Mouse (Mus musculus) midbrain, embryonic 15.5 days (tissue): ENCODE results near the gene Ccr3. TPM values are rescaled to one million over a fixed set of nuclear protein-coding genes. Genes with fewer than 3 reads are reported as not detected.

Source experiments
- ATAC-seq: fragments of 200-750 bp; cut with Nextera tagmentation; replicated peaks from 2 replicates; pipeline ENCODE4 v1.8.0; 2017; ENCODE audit warnings: moderate TSS enrichment
- H3K27ac ChIP-seq: fragments of 300-500 bp; sonication (generic); 2 replicates; pipeline ENCODE4 v1.5.1; 2015; ENCODE audit warnings: mild to moderate bottlenecking, inconsistent platforms
- H3K27me3 ChIP-seq: fragments of 300-500 bp; sonication (generic); replicated peaks from 2 replicates; pipeline ENCODE4 v1.6.1; 2015; ENCODE audit warnings: inconsistent platforms
- H3K36me3 ChIP-seq: fragments of 300-500 bp; sonication (generic); replicated peaks from 2 replicates; pipeline ENCODE4 v1.6.1; 2015; ENCODE audit warnings: inconsistent platforms
- H3K4me1 ChIP-seq: fragments of 300-500 bp; sonication (generic); 2 replicates; pipeline ENCODE4 v1.6.1; 2015; ENCODE audit warnings: inconsistent platforms
- H3K4me2 ChIP-seq: fragments of 300-500 bp; sonication (generic); 2 replicates; pipeline ENCODE4 v1.6.1; 2015; ENCODE audit warnings: inconsistent platforms, mild to moderate bottlenecking, moderate library complexity
- H3K4me3 ChIP-seq: fragments of 300-500 bp; sonication (generic); 2 replicates; pipeline ENCODE4 v1.5.1; 2015; ENCODE audit warnings: mild to moderate bottlenecking, inconsistent platforms
- H3K9ac ChIP-seq: fragments of 300-500 bp; sonication (generic); 2 replicates; pipeline ENCODE4 v1.6.1; 2015; ENCODE audit warnings: mild to moderate bottlenecking, inconsistent platforms
- H3K9me3 ChIP-seq: fragments of 300-500 bp; sonication (generic); 2 replicates; pipeline ENCODE4 v1.6.1; 2016; ENCODE audit warnings: inconsistent platforms
- WGBS: fragments of 180-500 bp; shearing (Covaris S2); methylation state at CpG from one replicate; pipeline ENCODE4 v1.1.7; 2015; ENCODE audit warnings: mixed read lengths; 5-methylcytosine and 5-hydroxymethylcytosine counted together
- polyA plus RNA-seq: library from polyadenylated mRNA; unstranded; fragments of >200 nt; fragmentation: Nextera tagmentation; extraction: Ambion mirVana; gene quantifications from 2 replicates; pipeline ENCODE4 v1.2.1, GENCODE M21; 2015

Gene Ccr3
- polyA plus RNA-seq, 1 experiment from 2014 or later: not detected

GRCm38 (mm10) chr9:123999784-124000183 lies 22.0 kb upstream of the Ccr3 start:
- Histone ChIP-seq H3K27ac (no peak overlapping the region), H3K27me3 (no peaks in the 10 kb centered on the region), H3K4me2 (no peak overlapping the region), H3K9me3 (no peaks in the 10 kb centered on the region), H3K4me3 (no peak overlapping the region), H3K9ac (no peak overlapping the region), H3K36me3 (no peaks in the 10 kb centered on the region), H3K4me1 (no peaks in the 10 kb centered on the region)
- 91% methylated on average over 2 of the region's 2 CpGs for WGBS
- ATAC-seq: no peak

DNA sequence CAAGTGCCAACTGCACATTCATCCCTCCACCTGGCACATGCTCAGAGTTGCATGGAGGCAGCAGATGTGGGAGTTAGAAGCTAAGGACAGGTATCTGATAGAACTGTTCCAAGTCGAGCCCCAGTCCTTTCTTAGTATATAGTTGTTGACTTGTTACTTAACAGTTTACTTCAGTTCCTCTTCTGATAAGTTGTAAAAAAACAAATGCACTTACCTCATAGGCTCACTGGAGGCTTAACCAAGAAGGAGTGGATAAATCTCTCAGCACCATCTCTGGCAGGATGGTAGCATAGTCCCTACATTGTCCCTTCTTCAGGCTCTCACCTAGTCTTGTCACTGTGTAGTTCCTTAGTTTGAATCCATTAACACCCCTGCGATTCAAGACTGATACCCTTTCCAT lies 9.1 kb upstream of the Ccr3 start:
- H3K4me2 ChIP-seq: no peak overlapping the region
- H3K36me3 ChIP-seq: no peaks in the 10 kb centered on the region
- H3K27me3 ChIP-seq: no peaks in the 10 kb centered on the region
- no peak overlapping the region for H3K4me3 ChIP-seq
- H3K4me1 ChIP-seq: no peaks in the 10 kb centered on the region
- H3K27ac ChIP-seq: no peak overlapping the region
- no peak for ATAC-seq
- H3K9me3 ChIP-seq: no peaks in the 10 kb centered on the region
- no peak overlapping the region for H3K9ac ChIP-seq
- WGBS: 85% methylated on average over 2 of the region's 2 CpGs

- Histone ChIP-seq H3K9me3 (no peaks in the 10 kb centered on the region), H3K36me3 (no peaks in the 10 kb centered on the region), H3K27me3 (no peaks in the 10 kb centered on the region), H3K4me1 (no peaks in the 10 kb centered on the region), H3K27ac (no peak overlapping the region), H3K9ac (no peak overlapping the region), H3K4me2 (no peak overlapping the region), H3K4me3 (no peak overlapping the region)
- 91% methylated on average over 3 of the region's 3 CpGs for WGBS
- ATAC-seq: no peak
These were observed 8.5 kb upstream of the Ccr3 start for GRCm38 (mm10) chr9:124013270-124013669.

DNA sequence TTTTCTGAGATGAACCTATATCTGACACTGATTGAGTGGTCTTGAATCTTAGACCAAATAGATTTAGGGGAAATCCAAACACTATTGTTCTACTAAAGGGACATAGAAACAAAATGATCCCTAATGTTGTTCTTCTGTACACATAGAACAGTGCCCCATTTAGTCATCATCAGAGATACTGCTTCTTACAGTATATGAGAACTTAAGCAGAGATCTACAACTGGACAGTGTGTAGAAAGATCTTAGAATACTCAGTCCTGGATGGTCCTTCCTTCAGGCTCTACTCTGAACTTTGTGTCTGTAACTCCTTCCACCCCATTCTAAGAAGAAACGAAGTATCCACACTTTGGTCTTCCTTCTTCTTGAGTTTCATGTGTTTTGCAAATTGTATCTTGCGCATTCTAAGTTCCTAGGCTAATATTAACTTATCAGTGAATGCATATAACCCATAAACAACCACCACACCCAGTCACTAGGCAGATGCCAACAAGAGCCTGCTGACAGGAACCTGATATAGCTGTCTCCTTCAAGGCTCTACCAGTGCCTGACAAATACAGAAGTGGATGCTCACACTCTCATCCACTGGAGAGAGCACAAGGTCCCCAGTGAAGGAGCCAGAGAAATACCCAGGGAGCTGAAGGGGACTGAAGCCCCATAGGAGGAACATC lies 6.7 kb upstream of the Ccr3 start:
- ATAC-seq: no peak
- WGBS: 87% methylated on average over 2 of the region's 2 CpGs
- H3K4me1 ChIP-seq: no peaks in the 10 kb centered on the region

GRCm38 (mm10) chr9:124016048-124016447 lies 5.7 kb upstream of the Ccr3 start:
- H3K4me1 ChIP-seq: no peaks in the 10 kb centered on the region
- H3K9me3 ChIP-seq: no peaks in the 10 kb centered on the region
- no peak for ATAC-seq
- no peaks in the 10 kb centered on the region for H3K27me3 ChIP-seq
- no peak overlapping the region for H3K4me2 ChIP-seq
- no peak overlapping the region for H3K4me3 ChIP-seq
- WGBS: 81% methylated on average over 2 of the region's 2 CpGs
- H3K36me3 ChIP-seq: no peaks in the 10 kb centered on the region
- H3K27ac ChIP-seq: no peak overlapping the region
- H3K9ac ChIP-seq: no peak overlapping the region

More for the DNA sequence above, 6.7 kb upstream of the Ccr3 start:
- no peak overlapping the region for H3K4me2 ChIP-seq
- no peaks in the 10 kb centered on the region for H3K36me3 ChIP-seq
- H3K9ac ChIP-seq: no peak overlapping the region
- no peaks in the 10 kb centered on the region for H3K9me3 ChIP-seq
- no peaks in the 10 kb centered on the region for H3K27me3 ChIP-seq
- no peak overlapping the region for H3K27ac ChIP-seq
- H3K4me3 ChIP-seq: no peak overlapping the region

GRCm38 (mm10) chr9:124019887-124020286 lies 1.9 kb upstream of the Ccr3 start:
- Histone ChIP-seq H3K36me3 (no peaks in the 10 kb centered on the region), H3K27ac (no peak overlapping the region), H3K27me3 (no peaks in the 10 kb centered on the region), H3K4me1 (no peaks in the 10 kb centered on the region), H3K4me2 (no peak overlapping the region), H3K9me3 (no peaks in the 10 kb centered on the region), H3K4me3 (no peak overlapping the region), H3K9ac (no peak overlapping the region)
- 87% methylated on average over 3 of the region's 3 CpGs for WGBS
- no peak for ATAC-seq

DNA sequence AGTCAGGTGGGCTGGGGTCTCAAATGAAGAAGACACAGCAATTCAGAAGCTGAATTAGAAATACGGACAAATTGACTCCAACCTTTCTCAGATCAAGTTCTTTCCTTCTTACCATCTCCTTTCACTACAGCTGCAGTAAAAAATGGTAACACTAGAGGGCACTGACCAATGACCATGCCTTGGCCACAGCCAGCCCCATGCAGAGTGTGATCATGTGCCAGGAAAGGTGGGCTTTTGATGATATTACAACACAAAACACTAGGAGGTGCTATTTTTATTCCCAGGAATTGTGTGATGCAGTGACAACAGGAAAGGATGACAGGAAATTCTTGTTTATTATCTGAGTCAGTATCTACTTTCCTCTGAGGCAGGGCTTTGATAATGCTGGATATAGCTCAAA lies 11.6 kb downstream of the Ccr3 start:
- WGBS: 61% methylated on average over 1 of the region's 1 CpGs
- no peak overlapping the region for H3K4me3 ChIP-seq
- no peaks in the 10 kb centered on the region for H3K4me1 ChIP-seq
- H3K9ac ChIP-seq: no peak overlapping the region
- no peaks in the 10 kb centered on the region for H3K36me3 ChIP-seq
- no peak overlapping the region for H3K27ac ChIP-seq
- H3K4me2 ChIP-seq: no peak overlapping the region
- H3K27me3 ChIP-seq: no peaks in the 10 kb centered on the region
- H3K9me3 ChIP-seq: no peaks in the 10 kb centered on the region
- ATAC-seq: no peak

GRCm38 (mm10) chr9:124037707-124038106 lies 15.9 kb downstream of the Ccr3 start:
- Histone ChIP-seq H3K9me3 (no peaks in the 10 kb centered on the region), H3K4me3 (no peak overlapping the region), H3K4me2 (no peak overlapping the region), H3K9ac (no peak overlapping the region), H3K27me3 (no peaks in the 10 kb centered on the region), H3K27ac (no peak overlapping the region), H3K4me1 (no peaks in the 10 kb centered on the region), H3K36me3 (no peaks in the 10 kb centered on the region)
- 34% methylated on average over 4 of the region's 4 CpGs for WGBS
- no peak for ATAC-seq

GRCm38 (mm10) chr9:124038158-124038582 lies 16.4 kb downstream of the Ccr3 start:
- no peak for ATAC-seq
- WGBS: 67% methylated on average over 2 of the region's 2 CpGs

DNA sequence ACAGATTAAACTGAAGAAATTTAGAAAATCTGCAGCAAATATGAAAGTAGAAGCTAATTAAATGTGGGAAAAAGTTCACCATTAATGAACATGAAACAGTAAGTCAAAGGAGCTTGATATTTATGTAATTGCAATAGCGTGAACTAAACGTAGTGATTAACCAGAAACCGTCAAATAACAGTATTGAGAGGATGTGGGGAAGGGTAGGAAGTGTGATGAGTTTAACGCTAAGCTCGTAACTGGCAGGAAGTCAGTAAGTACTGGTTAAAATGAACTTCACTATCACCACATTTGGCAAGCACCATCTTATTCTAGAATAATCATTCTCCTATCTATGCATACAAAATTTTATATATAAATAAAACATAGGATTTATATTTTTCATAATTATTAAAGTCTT lies 17.2 kb downstream of the Ccr3 start:
- no peak overlapping the region for H3K4me2 ChIP-seq

More at GRCm38 (mm10) chr9:124038158-124038582, 16.4 kb downstream of the Ccr3 start:
- Histone ChIP-seq H3K36me3 (no peaks in the 10 kb centered on the region), H3K9ac (no peak overlapping the region), H3K9me3 (no peaks in the 10 kb centered on the region), H3K27ac (no peak overlapping the region), H3K4me2 (no peak overlapping the region), H3K4me3 (no peak overlapping the region), H3K27me3 (no peaks in the 10 kb centered on the region), H3K4me1 (no peaks in the 10 kb centered on the region)

GRCm38 (mm10) chr9:124040932-124041331 lies 19.2 kb downstream of the Ccr3 start:
- WGBS: 89% methylated on average over 3 of the region's 3 CpGs
- Histone ChIP-seq H3K4me3 (no peak overlapping the region), H3K4me1 (no peaks in the 10 kb centered on the region), H3K27me3 (no peaks in the 10 kb centered on the region), H3K9ac (no peak overlapping the region), H3K9me3 (no peaks in the 10 kb centered on the region), H3K27ac (no peak overlapping the region), H3K36me3 (no peaks in the 10 kb centered on the region), H3K4me2 (no peak overlapping the region)
- no peak for ATAC-seq

More for the DNA sequence above, 17.2 kb downstream of the Ccr3 start:
- WGBS: 89% methylated on average over 5 of the region's 5 CpGs
- Histone ChIP-seq H3K9me3 (no peaks in the 10 kb centered on the region), H3K27ac (no peak overlapping the region), H3K27me3 (no peaks in the 10 kb centered on the region), H3K4me3 (no peak overlapping the region), H3K9ac (no peak overlapping the region), H3K36me3 (no peaks in the 10 kb centered on the region), H3K4me1 (no peaks in the 10 kb centered on the region)
- ATAC-seq: no peak

- Histone ChIP-seq H3K4me3 (no peak overlapping the region), H3K4me2 (no peak overlapping the region), H3K9ac (no peak overlapping the region), H3K4me1 (no peaks in the 10 kb centered on the region), H3K27ac (no peak overlapping the region), H3K9me3 (no peaks in the 10 kb centered on the region), H3K36me3 (no peaks in the 10 kb centered on the region), H3K27me3 (no peaks in the 10 kb centered on the region)
- 75% methylated on average over 2 of the region's 2 CpGs for WGBS
- no peak for ATAC-seq
These were observed 31.8 kb downstream of the Ccr3 start for GRCm38 (mm10) chr9:124053532-124053931.

GRCm38 (mm10) chr9:124056158-124056709 lies 34.5 kb downstream of the Ccr3 start:
- Histone ChIP-seq H3K4me1 (no peaks in the 10 kb centered on the region), H3K4me3 (no peak overlapping the region), H3K9me3 (no peaks in the 10 kb centered on the region), H3K4me2 (no peak overlapping the region), H3K36me3 (no peaks in the 10 kb centered on the region), H3K9ac (no peak overlapping the region), H3K27ac (no peak overlapping the region), H3K27me3 (no peaks in the 10 kb centered on the region)
- whole genome bisulfite sequencing: 84% methylated on average over 3 of the region's 3 CpGs
- ATAC-seq: no peak
